Mouse (Mus musculus): Measurements from ENCODE around the gene Acsm2.
"Not testable (repeated sequence)": the region's sequence is repeated elsewhere in the genome, so short reads cannot be mapped to it uniquely, and the experiment has no call there.

DNA sequence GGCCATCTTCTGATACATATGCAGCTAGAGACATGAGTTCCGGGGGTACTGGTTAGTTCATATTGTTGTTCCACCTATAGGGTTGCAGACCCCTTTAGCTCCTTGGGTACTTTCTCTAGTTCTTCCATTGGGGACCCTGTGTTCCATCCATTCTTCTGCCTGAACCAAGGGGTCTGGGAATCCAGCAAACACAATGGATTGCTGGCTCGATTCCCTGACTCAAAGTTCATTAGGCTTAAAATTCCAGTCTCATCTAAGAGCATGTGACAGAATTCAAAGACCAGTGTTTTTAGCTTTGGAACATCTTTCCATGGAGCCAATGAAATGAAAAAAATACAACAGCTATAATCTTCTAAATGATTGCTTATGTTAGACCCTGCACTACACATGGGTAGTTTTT lies 8.3 kb downstream of the Acsm2 start:
- not testable (repeated sequence) for TF ChIP-seq POLR2A (IDR thresholded peaks at IDR 0.05; ENCODE audit: control insufficient read depth, low read depth, low read length); CTCF (IDR thresholded peaks at IDR 0.05; ENCODE audit: control insufficient read depth, insufficient read depth, insufficient replicate concordance, low read depth, low read length)

Data from testis, adult 2 months (tissue).